Mouse (Mus musculus) frontal cortex, adult (tissue): ENCODE results near the gene Hnrnpl.

Experiments used
- ATAC-seq: cut with Nextera tagmentation; 2 replicates; pipeline ENCODE4 v1.9.2; 2017; ENCODE audit warnings: mild to moderate bottlenecking, moderate library complexity, mixed read lengths; ENCODE audit not compliant: low TSS enrichment

The Hnrnpl gene

DNA sequence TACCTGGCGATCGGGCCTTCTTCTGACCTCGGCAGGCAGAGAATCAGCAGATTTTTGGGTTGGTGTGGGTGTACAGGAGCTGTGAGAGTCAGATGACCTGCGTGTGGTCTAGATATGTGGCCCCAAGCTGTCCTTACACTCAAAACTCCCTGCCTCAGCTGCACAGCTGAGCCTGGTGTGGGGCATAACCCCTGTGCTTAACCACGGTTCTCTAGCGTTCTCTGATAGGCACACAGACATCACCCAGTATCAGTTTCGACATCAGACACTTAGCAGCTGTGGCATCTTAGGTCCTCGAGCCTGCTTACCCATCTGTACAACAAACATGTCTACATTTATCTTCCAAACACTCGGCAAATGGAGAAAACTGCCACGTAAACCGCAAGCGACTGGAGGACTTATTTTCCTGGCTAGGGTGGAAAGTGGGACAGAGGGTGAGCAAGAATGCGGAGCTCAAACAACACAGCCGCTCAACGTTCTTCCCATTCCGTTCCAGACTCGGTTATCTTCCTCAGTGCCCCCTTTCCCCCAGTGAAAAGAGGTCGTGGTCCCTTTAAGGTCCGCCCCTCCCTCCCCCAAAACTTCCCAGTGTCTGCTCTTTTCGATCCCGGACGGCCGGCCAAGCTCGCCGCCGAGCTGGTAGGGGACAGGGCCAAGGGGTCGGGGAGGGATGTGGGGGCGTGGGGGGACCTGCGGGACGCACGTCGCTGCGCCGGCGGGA lies at the start of gene Hnrnpl:
Gene Hnrnpl, plus strand, starts transcription at position 321 of the 721 bp plus-strand sequence.
- no peak for ATAC-seq

DNA sequence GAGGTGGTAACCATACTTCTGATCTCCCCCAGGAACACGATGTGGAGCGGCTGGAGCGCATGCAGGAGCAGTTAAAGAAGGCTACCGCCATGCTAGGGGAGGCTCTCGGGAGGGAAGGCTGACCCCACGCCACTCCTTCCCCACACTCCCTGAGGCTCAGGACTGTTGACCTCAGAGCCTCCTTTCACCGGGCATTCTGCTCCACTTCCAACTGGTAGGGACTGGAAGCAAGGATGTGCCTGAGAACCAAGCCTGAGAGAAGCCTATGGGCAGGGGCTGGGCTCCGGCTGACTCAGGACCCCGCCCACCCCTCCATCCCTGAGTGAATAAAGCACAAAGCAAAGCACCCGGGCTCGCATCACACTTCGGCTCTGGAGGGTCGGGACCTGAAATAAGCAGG lies 49.7 kb upstream of the Hnrnpl start:
- ATAC-seq = no peak

DNA sequence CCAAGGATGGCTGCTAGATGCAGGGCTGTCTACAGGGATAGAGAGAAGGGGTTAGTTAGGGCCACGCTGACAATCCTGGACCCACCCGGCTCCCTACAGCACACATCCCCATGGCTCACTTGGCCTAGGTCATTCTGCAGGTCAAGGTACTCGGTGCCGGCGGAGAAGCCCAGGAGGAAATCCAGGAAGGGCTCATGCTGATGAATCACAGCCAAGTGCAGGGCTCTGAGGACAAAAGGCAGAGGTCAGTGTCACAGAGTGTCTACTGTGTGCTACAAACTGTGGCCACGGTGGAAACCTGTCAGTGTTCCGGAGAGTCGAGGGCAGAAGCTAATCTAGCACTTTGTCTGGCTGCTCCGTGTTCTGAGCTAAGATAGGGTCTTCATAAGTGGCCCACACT lies 46.4 kb upstream of the Hnrnpl start:
- no peak for ATAC-seq

DNA sequence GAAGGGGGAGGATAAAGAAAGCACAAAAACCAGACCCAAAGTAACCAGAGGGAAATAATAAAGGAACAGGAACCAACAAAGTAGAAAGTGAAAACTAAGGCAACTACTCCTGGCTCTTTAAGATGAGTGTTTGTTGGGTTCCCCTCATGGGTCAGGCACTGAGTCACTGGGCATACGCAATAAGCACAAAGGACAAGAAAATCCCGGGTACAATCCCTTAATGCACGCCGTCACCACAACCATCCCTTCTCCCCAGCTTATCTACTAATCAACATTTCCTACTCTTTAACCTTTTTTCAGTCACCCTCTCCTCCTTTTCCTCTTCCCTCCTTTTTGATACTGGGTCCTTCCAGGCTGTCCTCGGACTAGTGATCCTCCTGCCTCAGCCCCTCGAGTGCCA lies 43.1 kb upstream of the Hnrnpl start:
- no peak for ATAC-seq

DNA sequence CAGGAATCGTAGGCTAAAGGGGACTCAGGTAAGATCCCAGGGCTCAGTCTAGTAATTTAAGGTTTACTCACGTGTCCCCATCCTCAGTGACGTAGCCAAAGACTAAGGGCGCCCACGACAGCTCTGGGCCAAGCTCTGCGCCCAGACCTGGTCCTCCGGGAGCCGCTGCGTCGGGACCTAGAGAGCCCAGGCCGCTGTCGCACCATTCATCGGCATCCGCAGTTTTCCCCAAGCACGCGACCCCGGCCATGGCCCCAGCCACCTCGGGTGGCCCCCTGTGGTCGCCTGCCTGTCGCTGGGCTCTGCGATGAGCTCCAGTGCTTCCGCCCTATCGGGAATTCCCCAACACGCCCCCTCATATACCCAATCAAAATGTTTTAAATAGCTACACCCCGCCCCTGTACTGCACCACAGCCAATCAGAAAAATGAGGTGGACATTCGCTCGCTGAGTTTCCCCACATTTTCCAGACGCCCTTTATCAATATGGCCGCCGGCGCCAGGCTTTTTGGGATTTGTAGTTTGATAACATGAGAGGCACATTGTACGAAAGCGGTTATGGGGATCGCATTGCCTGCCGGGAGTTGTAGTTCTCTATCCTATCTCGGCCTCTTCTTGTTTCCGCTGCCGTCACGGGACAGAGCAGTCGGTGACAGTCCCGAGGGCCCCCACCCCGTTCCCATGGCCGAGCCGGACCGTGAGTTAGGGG lies 42.0 kb upstream of the Hnrnpl start, which contains the start of gene Sirt2:
Gene Sirt2, plus strand, starts transcription at position 563 of the 707 bp plus-strand sequence.
- ATAC-seq = peak; percentile 95

DNA sequence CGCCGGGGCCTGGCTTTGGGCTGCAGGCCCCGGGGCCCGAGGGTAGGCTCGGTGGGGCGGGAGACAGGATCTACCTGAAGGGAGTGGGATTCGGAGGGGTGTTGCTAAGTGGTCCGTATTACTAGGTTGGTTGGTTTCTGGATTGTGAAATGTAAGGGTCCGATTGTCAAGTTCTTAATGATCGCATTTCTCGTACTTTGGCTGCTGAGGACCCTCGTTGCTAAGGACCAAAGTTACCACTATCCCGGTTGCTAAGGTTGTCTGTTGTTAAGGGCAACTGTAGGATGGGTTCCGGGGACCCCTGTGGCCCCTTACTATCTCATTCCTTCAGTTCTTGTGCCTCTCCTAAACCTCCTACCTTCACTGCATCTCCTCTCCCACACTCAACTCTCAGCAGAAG lies 41.4 kb upstream of the Hnrnpl start:
- no peak for ATAC-seq

DNA sequence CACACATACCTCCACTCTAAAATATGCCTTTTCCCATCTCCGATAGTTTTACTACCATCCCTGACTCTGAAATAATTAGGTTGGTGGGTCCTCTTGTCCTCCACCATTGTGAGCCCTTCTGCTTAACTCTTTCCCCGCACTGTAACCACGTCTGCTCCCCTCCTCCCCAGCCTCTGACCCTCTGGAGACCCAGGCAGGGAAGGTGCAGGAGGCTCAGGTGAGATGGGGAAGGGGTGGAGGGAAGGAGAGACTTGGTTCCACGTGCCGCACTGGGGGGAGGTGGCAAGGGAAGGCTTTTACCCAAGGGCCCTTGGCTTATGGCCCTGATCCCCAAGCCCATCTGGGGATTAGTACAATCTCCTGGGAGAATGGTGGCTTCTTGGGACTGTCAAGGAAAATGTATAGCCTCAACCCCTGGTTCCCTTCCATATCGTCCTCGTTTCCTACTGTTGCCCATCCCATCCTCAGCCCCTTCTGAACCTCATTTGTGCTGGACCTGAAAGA lies 40.8 kb upstream of the Hnrnpl start, which contains the start of gene Nfkbib:
Gene Nfkbib, minus strand, starts transcription at position 51 of the 504 bp plus-strand sequence.
- no peak for ATAC-seq

DNA sequence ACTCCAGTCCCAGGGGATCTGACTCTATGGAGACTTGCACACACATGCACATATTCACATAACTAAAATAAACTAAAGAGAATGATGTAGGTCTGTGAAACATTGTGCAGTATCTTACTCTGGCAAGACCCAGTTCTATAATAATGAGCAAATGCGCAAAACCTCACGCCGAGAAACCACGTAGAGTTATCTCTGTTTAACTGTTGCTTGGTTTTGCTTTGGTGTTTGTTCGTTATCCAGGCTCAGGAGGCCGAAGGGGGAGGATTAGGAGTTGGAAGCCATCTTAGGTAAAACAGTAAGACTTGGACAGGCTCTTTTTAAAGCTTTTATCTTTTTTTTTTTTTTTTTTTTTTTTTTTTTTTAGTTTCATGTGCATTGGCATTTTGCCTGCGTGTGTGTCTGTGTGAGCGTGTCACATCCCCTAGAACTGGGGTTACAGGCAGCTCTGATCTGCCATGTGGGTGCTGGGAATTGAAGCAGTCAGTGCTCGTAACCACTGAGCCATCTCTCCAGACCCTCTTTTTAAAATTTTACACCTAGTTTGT lies 38.9 kb upstream of the Hnrnpl start:
- ATAC-seq = no peak

DNA sequence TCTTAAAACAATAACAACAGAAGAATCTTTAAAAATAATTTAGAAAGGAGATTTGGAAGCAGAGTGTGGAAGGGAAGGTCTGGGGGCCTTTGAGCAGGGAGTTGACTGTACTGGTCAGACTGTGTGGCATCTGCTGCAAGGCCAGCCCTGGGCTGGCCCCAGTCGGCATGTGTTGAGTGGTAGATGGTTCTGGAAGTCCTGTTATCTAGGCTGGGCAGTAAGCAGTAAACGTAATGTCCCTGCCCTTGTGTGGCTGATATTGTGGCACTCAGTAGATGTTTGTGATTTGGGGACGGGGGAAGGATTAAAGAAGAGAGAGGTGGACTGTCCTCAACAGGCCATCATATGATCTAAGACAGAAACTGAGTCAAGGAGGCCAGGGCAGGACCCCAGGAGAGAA lies 38.0 kb upstream of the Hnrnpl start:
- ATAC-seq = no peak

DNA sequence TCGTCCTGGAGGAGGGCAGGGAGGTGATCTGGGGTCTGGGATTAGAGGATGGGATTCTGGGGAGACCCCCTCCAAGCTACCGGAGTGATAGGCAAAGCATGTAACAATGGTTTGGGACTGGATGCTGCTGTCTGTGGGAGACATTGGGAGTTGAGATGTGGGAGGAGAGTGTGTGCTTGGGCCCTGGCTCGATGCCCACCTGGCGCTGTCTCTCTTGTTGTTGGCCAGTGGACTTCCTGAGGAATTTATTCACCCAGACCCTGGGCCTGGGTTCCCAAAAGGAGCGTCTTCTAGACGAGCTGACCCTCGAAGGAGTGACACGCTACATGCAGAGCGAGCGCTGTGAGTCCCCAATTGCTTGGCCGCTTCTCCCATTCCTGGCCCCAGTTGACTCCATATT lies 36.5 kb upstream of the Hnrnpl start:
- no peak for ATAC-seq

DNA sequence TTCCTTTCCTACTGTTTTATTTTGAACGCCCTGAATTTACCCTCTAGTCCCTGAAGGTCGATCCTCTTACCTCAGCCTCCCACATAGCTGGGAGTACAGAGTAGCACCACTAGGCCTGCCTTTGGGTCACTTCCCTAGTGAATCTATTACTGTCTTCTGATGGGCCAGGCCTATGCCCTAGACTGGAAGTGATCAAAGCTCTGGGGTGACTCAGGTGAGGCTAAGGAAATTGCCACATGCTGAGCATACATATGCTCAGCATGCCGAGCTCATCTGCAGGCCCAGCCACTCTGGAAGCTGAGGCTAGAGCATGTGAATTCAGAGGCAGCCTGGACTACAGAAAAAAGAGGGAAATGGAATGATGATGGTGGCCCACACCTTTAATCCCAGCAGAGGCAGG lies 35.2 kb upstream of the Hnrnpl start:
- ATAC-seq = no peak

DNA sequence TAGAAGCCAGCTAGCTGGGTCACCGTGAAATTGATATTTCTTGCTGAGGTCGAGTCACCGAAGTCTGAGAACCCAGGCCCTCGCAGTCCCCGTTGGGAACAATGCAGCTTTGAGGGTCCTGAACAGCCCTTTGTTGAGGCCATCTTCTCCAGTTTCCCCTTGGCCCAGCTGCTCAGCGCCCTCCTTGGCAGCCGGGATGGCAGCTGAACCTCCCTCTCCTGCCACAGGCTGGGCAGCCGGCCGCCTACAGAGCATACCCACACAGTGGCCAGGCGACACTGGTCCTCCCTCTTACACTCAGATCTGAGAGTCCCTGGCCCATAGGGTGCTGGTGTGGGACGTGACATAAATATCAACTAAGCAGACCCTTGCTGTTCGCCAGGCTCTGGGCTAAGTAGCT lies 34.2 kb upstream of the Hnrnpl start:
- ATAC-seq = peak; percentile 62; the same call in 1 of the 2 replicates

DNA sequence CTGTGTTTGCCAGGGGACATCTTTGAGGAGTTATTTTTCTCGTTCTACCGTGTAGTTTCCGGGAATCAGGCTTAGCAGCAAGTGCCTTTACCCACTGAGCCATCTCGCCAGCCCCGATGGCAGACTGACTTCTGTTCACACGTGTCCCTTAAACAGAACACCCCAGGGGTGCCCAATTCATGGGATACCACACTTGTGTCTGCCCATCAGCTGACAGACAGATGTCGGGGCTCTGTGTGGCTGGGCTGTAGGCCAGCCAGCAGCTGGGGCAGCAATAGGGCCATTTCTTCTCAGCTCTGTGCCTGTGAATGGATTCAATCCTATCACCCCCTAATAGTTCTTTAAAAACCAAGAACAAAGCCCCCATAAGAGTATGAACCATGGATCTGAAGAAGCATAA lies 33.2 kb upstream of the Hnrnpl start:
- no peak for ATAC-seq

DNA sequence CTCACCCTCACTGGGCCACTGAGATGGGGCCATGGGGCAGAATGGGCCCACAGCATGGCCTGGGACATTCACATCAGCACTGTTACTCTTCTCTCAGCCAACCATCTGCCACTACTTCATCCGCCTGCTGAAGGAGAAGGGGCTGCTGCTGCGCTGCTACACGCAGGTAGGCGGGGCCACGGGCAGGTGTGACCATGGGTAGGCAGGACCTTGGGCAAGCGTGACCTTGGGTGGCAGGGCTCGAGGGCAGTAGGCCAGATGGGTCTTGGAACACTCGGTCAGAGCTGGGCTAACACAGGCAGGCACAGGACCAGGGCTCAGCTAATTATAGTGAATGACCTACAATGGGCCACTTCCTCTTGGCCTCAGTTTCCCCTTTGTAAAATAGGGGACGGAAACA lies 29.5 kb upstream of the Hnrnpl start:
- ATAC-seq = no peak

DNA sequence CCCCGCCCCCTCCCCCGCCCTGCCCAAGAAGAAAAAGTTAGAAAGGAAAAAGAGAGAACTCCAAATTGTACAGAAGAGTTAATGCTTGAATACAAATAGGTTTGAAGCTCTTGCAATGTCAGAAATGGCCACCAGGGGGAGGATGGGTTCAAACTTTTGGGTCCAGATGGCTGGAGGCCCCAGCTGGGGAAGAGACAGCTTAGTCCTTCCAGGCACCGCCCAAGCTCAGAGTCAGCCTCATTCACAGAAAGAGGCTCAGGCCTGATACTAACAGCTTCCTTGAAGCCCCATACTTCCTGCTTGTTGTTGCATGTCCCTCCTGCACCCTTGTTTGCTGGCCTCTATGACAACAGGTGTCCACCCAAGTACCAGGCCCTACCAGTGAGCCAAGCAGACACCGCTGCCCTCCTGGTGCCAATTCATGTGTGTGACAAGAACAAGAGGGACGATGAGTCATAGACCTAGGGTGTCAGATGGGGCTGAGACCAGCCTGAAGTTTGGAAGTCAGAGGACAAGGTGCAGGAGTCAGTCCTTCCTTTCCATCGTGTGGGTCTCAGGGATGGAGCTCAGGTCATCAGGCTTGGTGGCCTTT lies 28.2 kb upstream of the Hnrnpl start:
- ATAC-seq = peak; percentile 71

DNA sequence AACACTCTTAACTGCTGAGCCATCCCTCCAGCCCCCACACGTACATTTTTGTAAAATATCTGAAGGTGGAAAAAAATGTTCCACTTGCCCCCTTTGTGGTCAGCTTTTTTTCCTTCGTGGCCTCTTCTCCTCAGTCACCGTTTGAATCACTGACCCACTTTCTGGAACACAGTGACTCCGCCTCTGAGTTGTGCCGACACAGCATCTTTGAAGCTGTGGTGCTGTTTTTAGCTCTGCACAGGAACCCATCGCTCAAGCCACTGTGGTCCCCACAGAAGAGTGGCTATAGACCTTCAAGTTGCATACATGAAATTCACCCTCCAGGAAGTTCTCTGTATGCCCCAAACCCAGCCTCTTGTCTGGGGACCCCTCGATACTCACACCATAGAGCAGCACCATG lies 27.5 kb upstream of the Hnrnpl start:
- ATAC-seq = peak; percentile 60; the same call in 1 of the 2 replicates

DNA sequence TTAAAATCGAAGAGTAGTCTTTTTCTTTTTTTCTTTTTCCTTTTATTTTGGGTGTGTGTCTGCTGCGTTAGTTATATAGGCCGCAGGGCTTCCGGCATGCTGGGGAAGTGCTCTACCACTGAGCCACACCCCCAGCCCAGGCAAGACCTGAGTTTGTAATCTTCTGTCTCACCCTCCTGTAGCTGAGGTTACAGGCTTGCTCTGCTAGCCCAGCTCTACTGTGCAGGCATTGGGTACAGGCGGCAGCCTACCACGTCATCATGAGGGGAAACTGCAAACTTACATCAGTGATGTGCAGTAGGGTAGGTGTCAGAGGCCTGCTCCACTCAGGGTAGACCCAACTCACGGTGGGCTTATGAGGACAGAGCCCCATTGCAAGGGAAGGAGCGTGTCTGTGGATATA lies 27.1 kb upstream of the Hnrnpl start:
- peak; percentile 17; the same call in 1 of the 2 replicates for ATAC-seq

DNA sequence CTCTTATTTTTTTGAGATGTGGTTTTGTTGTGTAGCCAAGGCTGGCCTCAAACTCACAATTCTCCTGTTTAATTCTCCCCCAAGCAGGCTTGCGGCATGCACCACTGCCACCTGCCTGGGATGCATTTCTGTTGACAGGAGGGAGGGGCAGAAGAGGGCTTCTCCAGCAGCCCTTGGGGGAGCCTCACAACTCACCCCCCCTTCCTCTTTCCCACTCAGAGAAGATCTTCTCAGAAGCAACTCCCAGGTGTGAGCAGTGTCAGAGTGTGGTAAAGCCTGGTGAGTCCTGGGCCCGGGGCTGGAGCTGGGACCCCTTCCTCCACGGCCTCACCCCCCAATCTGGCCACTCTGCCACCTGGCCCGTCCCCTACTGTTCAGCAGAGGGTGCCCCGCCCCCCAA lies 23.2 kb upstream of the Hnrnpl start:
- ATAC-seq = no peak

DNA sequence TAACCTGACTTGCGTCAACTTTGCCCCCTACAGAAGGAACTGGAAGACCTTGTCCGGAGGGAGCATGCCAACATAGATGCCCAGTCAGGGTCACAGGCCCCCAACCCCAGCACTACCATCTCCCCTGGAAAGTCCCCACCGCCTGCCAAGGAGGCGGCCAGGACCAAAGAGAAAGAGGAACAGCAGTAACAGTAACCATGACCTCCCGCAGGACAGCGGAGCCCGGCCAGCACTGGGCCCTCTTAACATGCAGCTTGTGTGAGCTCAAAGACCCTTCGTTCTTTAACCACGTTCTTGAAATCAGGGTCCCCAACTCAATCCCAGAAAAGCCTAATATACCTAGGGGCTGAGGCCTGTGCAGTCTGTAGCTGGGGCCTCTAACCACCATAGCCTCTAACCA lies 20.5 kb upstream of the Hnrnpl start:
- ATAC-seq = no peak

DNA sequence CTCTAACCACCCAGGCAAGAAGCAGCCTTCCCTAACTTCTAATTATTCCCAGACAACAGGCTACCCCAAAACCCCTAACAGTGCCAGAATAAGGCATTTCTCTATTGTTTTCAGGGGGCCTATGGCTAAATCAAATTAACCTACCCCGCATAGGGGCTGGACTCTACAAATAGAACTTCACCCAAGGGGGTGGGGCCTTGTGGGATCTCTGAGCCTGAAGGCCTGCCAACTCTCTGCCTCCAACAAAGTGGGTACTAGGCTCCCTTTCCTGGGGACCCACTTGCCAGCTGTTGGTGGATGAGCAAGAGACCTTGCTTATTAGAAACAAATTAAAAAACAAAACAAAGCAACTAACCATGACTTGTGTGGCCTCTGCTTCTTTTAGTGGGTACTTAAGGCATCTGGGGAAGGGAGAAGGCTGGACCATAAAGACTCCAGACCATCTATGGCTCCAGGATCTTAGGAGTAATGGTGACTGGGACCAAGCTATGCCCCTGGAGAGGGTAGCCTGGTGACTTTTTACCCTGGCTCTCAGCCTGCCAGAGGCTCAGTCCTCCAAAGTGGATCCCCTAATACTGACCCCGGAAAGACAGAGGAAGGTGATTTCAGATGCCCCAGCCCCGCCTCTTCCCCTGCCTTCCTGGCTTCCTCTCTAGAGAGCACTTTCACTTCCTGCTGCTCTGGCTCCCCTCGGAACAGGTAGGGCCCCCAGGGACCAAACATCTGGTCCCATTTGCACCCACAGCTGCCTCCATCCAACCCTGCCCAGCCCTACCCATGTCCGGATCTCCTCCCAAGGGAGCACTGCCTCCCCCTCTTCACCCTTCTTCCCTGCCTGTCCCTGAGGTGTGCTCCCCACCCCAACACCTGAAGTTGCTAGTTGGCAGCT lies 19.8 kb upstream of the Hnrnpl start, which contains the start of gene Rinl:
Gene Rinl, plus strand, starts transcription at position 663 of the 889 bp plus-strand sequence.
- ATAC-seq = no peak

DNA sequence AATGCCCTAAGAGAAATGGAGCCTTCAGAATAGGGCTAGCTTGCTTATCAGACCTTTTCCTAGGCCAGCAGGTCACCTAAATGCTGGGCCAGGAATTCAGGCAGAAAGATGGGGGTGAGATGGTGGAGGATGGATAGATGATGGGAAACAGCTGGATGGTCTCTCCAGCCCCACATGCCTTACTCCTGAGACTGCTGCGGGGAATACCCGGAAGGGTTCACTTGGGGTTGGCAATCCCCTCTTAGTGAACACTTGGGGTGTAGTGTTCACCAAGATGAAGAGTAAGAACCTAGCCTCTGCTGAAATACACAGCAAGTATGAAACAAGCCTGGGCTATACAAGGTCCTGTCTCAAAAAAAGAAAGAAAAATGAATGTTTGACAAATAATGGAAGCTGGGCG lies 19.1 kb upstream of the Hnrnpl start:
- ATAC-seq = no peak
